Mouse (Mus musculus): Measurements from ENCODE around the gene Odf4. TPM values are rescaled to one million over a fixed set of nuclear protein-coding genes. Genes with fewer than 3 reads are reported as not detected.

The Odf4 gene
- polyA plus RNA-seq, 1 experiment from 2014 or later = not detected

DNA sequence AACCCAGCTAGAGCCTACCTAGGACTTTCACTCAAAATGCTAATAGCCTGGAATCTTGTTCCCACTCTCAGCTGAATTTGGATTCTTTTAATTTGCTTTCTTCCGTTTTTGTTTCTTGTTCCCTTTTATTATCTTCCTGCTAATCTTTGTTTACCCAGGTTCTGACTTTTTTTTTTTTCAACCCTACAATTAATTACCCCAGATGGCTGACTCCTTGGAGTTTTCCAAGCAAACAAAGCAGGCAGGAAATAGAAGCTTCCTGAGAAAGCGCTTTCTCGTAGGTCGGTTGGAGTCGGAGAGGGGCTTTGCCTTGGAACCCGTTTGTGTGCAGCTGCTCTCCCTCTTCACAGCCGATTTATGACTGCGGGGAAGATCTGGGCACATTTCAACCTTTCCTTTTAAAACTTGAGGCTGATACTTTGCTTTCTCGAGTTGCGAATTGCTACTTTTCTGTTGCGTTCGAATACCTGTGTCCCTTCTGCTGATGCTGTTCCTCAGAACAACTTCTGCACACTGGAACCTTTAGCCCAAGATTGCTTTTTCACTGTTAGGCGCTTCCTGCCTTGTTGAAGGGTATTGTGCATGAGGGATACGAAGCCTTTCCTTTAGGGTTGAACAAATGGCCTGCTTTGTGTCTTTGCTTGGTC is 15.2 kb downstream of the Odf4 start:
- Histone ChIP-seq H3K4me1 (ENCODE audit: control insufficient read depth, insufficient read depth, low read length) (no peaks in the 10 kb centered on the region), H3K27ac (ENCODE audit: low read depth, low read length) (0 out of 2 replicates have a peak overlapping the region, but pooled peaks have one; percentile 20), H3K9ac (ENCODE audit: low read length) (no peak overlapping the region), H3K9me3 (ENCODE audit: control insufficient read depth, low read length) (no peaks in the 10 kb centered on the region), H3K27me3 (ENCODE audit: control insufficient read depth, insufficient read depth, low read length) (no peaks in the 10 kb centered on the region), H3K4me2 (ENCODE audit: low read depth) (no peak overlapping the region), H3K4me3 (ENCODE audit: low read depth, low read length) (no peak overlapping the region), H3K36me3 (ENCODE audit: control insufficient read depth, insufficient read depth, low read length) (no peaks in the 10 kb centered on the region; the same call in 1 of the 2 replicates)
- ATAC-seq (ENCODE audit: insufficient read depth, low FRiP score, low TSS enrichment) = no peak
- DNase-seq (ENCODE audit: low spot score) = no peak
- WGBS = 54% methylated on average over 14 of the region's 14 CpGs

DNA sequence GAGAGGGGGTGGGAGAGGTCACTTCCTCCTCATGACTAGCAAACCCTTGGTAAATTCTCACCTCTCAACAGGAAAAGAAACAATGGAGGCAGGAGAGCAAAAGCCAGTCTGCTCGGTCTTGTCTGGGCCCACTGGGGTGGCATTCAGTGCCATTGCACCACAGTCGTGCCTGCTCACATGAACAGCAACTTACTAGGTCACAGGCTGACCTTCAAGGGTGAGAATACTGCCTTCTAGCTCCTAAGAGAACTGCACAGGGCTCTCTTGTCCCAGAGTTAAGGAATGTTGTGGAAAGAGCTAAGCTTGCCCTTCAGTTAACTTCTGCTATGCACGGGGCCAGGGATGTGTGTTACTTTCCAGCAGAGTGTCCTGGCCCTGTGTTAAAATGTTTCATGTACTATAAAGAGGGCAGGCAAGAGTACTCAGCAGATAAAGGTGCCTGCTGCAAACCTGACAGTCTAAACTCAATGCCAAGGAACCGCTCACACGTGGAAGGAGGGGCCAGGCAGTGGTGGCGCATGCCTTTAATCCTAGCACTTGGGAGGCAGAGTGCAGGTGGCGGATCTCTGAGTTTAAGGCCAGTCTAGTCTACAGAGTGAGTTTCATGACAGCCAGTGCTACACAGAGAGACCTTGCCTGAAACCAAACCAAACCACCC is 17.9 kb downstream of the Odf4 start:
- H3K4me3 ChIP-seq (ENCODE audit: low read depth, low read length) = no peak overlapping the region
- peaks cover 7% of the 10 kb centered on the region; the same call in 1 of the 2 replicates for H3K36me3 ChIP-seq (ENCODE audit: control insufficient read depth, insufficient read depth, low read length)
- WGBS = 54% methylated on average over 7 of the region's 7 CpGs
- H3K27ac ChIP-seq (ENCODE audit: low read depth, low read length) = no peak overlapping the region
- H3K27me3 ChIP-seq (ENCODE audit: control insufficient read depth, insufficient read depth, low read length) = no peaks in the 10 kb centered on the region
- no peaks in the 10 kb centered on the region for H3K4me1 ChIP-seq (ENCODE audit: control insufficient read depth, insufficient read depth, low read length)
- H3K9me3 ChIP-seq (ENCODE audit: control insufficient read depth, low read length) = no peaks in the 10 kb centered on the region
- no peak for ATAC-seq (ENCODE audit: insufficient read depth, low FRiP score, low TSS enrichment)
- no peak for DNase-seq (ENCODE audit: low spot score)
- no peak overlapping the region for H3K9ac ChIP-seq (ENCODE audit: low read length)
- H3K4me2 ChIP-seq (ENCODE audit: low read depth) = no peak overlapping the region

DNA sequence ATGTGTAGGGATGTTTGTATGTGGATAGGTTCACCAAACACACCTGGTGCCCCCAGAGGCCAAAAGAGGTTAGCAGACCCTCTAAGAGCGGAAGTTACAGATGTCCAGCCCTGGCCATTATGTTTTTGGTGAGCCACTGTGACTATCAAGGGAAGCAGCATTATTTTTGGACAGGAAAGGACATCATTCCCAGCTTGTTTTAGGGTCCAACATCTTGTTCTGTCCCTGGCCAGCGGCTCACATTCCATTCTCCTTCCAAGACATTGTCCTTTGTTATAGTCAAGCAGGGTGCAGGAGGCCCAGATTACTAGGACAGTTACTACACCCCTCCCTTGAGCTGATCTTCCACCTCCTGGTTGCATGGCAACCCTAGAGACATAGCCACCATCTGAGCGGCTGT is 19.6 kb downstream of the Odf4 start:
- 72% methylated on average over 3 of the region's 3 CpGs for WGBS
- Histone ChIP-seq H3K4me3 (ENCODE audit: low read depth, low read length) (no peak overlapping the region), H3K36me3 (ENCODE audit: control insufficient read depth, insufficient read depth, low read length) (peaks cover 15% of the 10 kb centered on the region), H3K27me3 (ENCODE audit: control insufficient read depth, insufficient read depth, low read length) (no peaks in the 10 kb centered on the region), H3K9ac (ENCODE audit: low read length) (no peak overlapping the region), H3K4me2 (ENCODE audit: low read depth) (no peak overlapping the region), H3K27ac (ENCODE audit: low read depth, low read length) (no peak overlapping the region), H3K9me3 (ENCODE audit: control insufficient read depth, low read length) (no peaks in the 10 kb centered on the region), H3K4me1 (ENCODE audit: control insufficient read depth, insufficient read depth, low read length) (peaks cover 5% of the 10 kb centered on the region)
- DNase-seq (ENCODE audit: low spot score) (no peak), ATAC-seq (ENCODE audit: insufficient read depth, low FRiP score, low TSS enrichment) (no peak)

DNA sequence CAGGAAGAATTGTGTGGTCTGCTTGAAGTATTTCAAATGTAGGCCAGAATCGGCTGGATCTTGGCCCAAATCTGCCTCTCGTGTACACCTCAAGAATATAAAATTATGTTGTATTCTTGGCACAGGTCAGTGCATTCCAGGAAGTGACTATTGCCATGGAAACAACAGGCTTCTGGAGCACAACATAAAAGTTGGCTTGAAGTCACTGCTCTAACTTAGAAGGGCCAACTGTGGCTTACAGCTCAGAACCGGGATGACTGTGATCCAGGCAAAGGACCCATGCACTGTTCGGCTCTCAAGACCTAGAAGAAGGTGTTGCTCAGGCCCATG is 20.5 kb downstream of the Odf4 start:
- H3K4me3 ChIP-seq (ENCODE audit: low read depth, low read length) = no peak overlapping the region
- 88% methylated on average over 4 of the region's 4 CpGs for WGBS
- no peak for DNase-seq (ENCODE audit: low spot score)
- no peaks in the 10 kb centered on the region for H3K27me3 ChIP-seq (ENCODE audit: control insufficient read depth, insufficient read depth, low read length)
- H3K36me3 ChIP-seq (ENCODE audit: control insufficient read depth, insufficient read depth, low read length) = peaks cover 15% of the 10 kb centered on the region
- H3K27ac ChIP-seq (ENCODE audit: low read depth, low read length) = no peak overlapping the region
- H3K4me2 ChIP-seq (ENCODE audit: low read depth) = no peak overlapping the region
- ATAC-seq (ENCODE audit: insufficient read depth, low FRiP score, low TSS enrichment) = no peak
- H3K9me3 ChIP-seq (ENCODE audit: control insufficient read depth, low read length) = no peaks in the 10 kb centered on the region
- peaks cover 5% of the 10 kb centered on the region for H3K4me1 ChIP-seq (ENCODE audit: control insufficient read depth, insufficient read depth, low read length)
- no peak overlapping the region for H3K9ac ChIP-seq (ENCODE audit: low read length)

DNA sequence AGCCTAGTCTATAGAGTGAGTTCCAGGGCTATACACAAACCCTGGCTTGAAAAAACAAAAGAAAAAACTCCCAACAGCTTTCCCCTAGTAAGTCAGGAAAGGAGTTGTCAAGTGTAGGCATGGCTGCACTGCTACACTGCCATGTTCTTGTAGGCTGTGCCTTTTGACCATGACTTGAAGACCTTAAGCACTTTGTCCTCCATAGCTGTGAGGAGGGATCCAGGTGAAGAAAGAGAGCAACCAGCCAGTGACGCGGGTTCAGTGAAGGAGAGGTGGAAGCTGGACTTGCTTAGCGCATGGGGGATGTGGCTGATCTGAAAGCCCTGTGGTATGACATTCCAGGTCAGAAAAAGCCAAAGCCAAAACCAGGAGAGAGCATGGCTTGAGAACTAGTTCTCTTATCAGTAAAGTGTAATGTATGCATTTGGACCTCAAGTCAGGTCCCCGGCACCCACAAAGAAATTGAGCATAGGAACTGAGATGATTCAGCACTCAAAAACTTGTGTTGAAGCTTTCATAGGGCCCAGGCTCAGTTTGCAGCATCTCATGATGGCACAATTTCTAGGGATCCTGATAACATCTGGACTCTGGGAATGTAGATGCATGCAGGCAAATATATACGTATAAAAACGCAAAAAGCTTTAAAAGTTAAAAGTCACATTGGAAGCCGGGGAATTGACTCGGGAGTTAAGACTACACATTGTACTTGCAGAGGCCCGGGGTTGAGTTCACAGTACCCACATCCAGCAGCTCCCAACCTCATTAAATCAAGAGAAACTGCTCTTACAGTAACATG is 21.0 kb downstream of the Odf4 start:
- ATAC-seq (ENCODE audit: insufficient read depth, low FRiP score, low TSS enrichment) (no peak), DNase-seq (ENCODE audit: low spot score) (no peak)
- no peaks in the 10 kb centered on the region for H3K27me3 ChIP-seq (ENCODE audit: control insufficient read depth, insufficient read depth, low read length)
- peaks cover 15% of the 10 kb centered on the region for H3K36me3 ChIP-seq (ENCODE audit: control insufficient read depth, insufficient read depth, low read length)
- WGBS = 92% methylated on average over 9 of the region's 9 CpGs
- H3K4me3 ChIP-seq (ENCODE audit: low read depth, low read length) = no peak overlapping the region
- no peak overlapping the region for H3K4me2 ChIP-seq (ENCODE audit: low read depth)
- peaks cover 5% of the 10 kb centered on the region for H3K4me1 ChIP-seq (ENCODE audit: control insufficient read depth, insufficient read depth, low read length)
- no peak overlapping the region for H3K9ac ChIP-seq (ENCODE audit: low read length)
- no peaks in the 10 kb centered on the region for H3K9me3 ChIP-seq (ENCODE audit: control insufficient read depth, low read length)
- H3K27ac ChIP-seq (ENCODE audit: low read depth, low read length) = no peak overlapping the region

DNA sequence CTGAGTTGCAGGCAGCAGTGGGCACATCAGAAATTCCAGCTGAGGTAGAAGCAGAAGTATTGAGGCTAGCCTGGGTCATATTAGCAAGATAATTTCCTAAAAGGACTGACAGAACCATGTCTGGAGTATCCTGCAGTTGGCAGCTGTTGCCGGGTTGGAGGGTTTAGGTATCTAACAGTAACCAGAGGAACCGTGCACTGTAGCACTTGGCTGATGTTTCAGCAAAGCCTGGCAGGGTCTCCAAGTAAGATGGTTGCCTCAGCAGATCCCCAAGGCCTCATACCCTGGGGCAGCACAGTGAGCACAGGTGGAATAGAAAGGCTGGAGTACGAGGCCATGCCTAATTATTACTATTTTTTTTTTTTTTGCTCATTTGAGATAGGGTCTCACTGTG is 21.7 kb downstream of the Odf4 start:
- Histone ChIP-seq H3K27me3 (ENCODE audit: control insufficient read depth, insufficient read depth, low read length) (no peaks in the 10 kb centered on the region), H3K9ac (ENCODE audit: low read length) (no peak overlapping the region), H3K27ac (ENCODE audit: low read depth, low read length) (no peak overlapping the region), H3K36me3 (ENCODE audit: control insufficient read depth, insufficient read depth, low read length) (peaks cover 15% of the 10 kb centered on the region), H3K4me3 (ENCODE audit: low read depth, low read length) (no peak overlapping the region), H3K4me2 (ENCODE audit: low read depth) (no peak overlapping the region), H3K4me1 (ENCODE audit: control insufficient read depth, insufficient read depth, low read length) (peaks cover 5% of the 10 kb centered on the region), H3K9me3 (ENCODE audit: control insufficient read depth, low read length) (no peaks in the 10 kb centered on the region)
- WGBS = 94% methylated on average over 3 of the region's 3 CpGs
- no peak for DNase-seq (ENCODE audit: low spot score)
- ATAC-seq (ENCODE audit: insufficient read depth, low FRiP score, low TSS enrichment) = no peak

DNA sequence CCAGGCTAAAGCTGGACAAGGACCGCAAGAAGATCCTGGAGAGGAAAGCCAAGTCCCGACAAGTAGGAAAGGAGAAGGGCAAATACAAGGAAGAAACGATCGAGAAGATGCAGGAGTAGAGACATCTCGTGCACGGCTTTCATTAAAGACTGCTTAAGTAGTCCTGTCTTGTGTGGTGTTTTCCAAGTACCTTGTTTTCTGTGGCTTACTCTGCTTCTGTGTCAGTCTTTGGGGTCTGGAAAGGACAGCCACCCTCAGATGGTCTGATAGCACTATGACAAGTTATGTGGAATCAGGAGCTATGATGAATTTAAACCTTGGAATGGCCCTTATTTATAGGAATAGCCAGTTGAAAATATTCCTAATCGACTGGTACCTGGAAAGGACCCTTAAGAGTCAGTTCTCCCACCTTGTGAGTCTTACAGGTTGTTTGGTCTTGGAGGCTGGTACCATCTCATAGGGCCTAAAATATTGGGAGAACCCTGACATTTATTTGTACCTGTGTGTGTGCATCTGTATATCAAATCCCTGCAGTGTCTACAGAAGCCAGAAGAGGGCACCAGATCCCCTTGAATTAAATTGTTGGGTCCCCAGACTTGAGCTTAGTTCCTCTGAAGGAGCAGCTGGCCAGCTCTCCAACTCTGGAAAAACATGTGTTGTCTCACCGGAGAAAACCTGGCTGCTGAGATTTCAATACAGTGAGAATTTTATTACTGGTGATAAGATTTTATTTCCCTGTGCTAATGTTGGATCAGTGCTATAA is 22.3 kb downstream of the Odf4 start:
- Histone ChIP-seq H3K4me3 (ENCODE audit: low read depth, low read length) (no peak overlapping the region), H3K4me1 (ENCODE audit: control insufficient read depth, insufficient read depth, low read length) (peaks cover 5% of the 10 kb centered on the region), H3K9me3 (ENCODE audit: control insufficient read depth, low read length) (no peaks in the 10 kb centered on the region), H3K27ac (ENCODE audit: low read depth, low read length) (no peak overlapping the region), H3K9ac (ENCODE audit: low read length) (no peak overlapping the region), H3K27me3 (ENCODE audit: control insufficient read depth, insufficient read depth, low read length) (no peaks in the 10 kb centered on the region), H3K4me2 (ENCODE audit: low read depth) (no peak overlapping the region), H3K36me3 (ENCODE audit: control insufficient read depth, insufficient read depth, low read length) (peaks cover 15% of the 10 kb centered on the region)
- WGBS = 86% methylated on average over 7 of the region's 8 CpGs
- DNase-seq (ENCODE audit: low spot score) (peak; percentile 74), ATAC-seq (ENCODE audit: insufficient read depth, low FRiP score, low TSS enrichment) (no peak)

DNA sequence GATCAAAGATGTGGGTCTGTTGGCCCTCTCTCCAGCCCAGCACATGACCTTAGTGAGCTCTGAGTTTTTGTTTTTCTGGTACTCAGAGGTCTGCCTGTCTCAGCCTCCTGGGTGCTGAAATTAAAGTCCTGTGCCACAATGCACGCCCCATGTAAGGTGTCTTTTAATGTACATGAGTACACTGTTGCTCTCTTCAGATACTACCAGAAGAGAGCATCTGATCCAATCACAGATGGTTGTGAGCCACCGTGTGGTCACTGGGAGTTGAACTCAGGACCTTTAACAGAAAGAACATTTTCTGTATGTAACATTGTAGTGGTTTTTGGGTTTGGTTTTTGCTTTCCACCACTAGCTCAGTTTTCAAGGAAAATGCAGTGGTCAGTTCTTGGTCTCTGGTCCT is 23.1 kb downstream of the Odf4 start:
- DNase-seq (ENCODE audit: low spot score) (no peak), ATAC-seq (ENCODE audit: insufficient read depth, low FRiP score, low TSS enrichment) (no peak)
- H3K4me3 ChIP-seq (ENCODE audit: low read depth, low read length) = no peak overlapping the region
- peaks cover 15% of the 10 kb centered on the region for H3K36me3 ChIP-seq (ENCODE audit: control insufficient read depth, insufficient read depth, low read length)
- H3K27me3 ChIP-seq (ENCODE audit: control insufficient read depth, insufficient read depth, low read length) = no peaks in the 10 kb centered on the region
- H3K27ac ChIP-seq (ENCODE audit: low read depth, low read length) = no peak overlapping the region
- no peaks in the 10 kb centered on the region for H3K9me3 ChIP-seq (ENCODE audit: control insufficient read depth, low read length)
- H3K4me1 ChIP-seq (ENCODE audit: control insufficient read depth, insufficient read depth, low read length) = peaks cover 5% of the 10 kb centered on the region
- no peak overlapping the region for H3K9ac ChIP-seq (ENCODE audit: low read length)
- no peak overlapping the region for H3K4me2 ChIP-seq (ENCODE audit: low read depth)
- WGBS = 93% methylated on average over 2 of the region's 2 CpGs

All from neural tube, embryonic 11.5 days (tissue).